Mouse (Mus musculus) forebrain, embryonic 10.5 days (tissue): ENCODE results near the gene Pycard. TPM values are rescaled to one million over a fixed set of nuclear protein-coding genes. Genes with fewer than 3 reads are reported as not detected.

ENCODE experiments used
- DNase-seq: peaks from one replicate; pipeline ENCODE4 v3.0.0-alpha.2; 2017; ENCODE audit warnings: low spot score; ENCODE audit errors: extremely low spot score
- H3K27ac ChIP-seq: fragments of 300-500 bp; sonication (generic); 2 replicates; pipeline ENCODE4 v1.5.1; 2016; ENCODE audit warnings: mild to moderate bottlenecking
- H3K27me3 ChIP-seq: fragments of 300-500 bp; sonication (generic); 2 replicates; pipeline ENCODE4 v1.6.1; 2016; ENCODE audit warnings: mild to moderate bottlenecking; ENCODE audit not compliant: poor library complexity, severe bottlenecking
- H3K36me3 ChIP-seq: fragments of 300-500 bp; sonication (generic); replicated peaks from 2 replicates; pipeline ENCODE4 v1.6.1; 2016; ENCODE audit warnings: mild to moderate bottlenecking, moderate library complexity
- H3K4me1 ChIP-seq: fragments of 300-500 bp; sonication (generic); 2 replicates; pipeline ENCODE4 v1.6.1; 2016
- H3K4me3 ChIP-seq: fragments of 300-500 bp; sonication (generic); 2 replicates; pipeline ENCODE4 v1.5.1; 2016; ENCODE audit warnings: mild to moderate bottlenecking, moderate library complexity
- H3K9me3 ChIP-seq: fragments of 300-500 bp; sonication (generic); 2 replicates; pipeline ENCODE4 v1.6.1; 2016; ENCODE audit warnings: mild to moderate bottlenecking, moderate library complexity
- WGBS: fragments of 180-500 bp; shearing (Covaris S2); methylation state at CpG from one replicate; pipeline ENCODE4 v1.1.7; 2016; 5-methylcytosine and 5-hydroxymethylcytosine counted together
- polyA plus RNA-seq: library from polyadenylated mRNA; unstranded; fragments of >200 nt; fragmentation: Nextera tagmentation; extraction: Ambion mirVana; gene quantifications from 2 replicates; pipeline ENCODE4 v1.2.1, GENCODE M21; 2016

Pycard gene
- polyA plus RNA-seq, 1 experiment from 2014 or later, result 6.6 TPM

DNA sequence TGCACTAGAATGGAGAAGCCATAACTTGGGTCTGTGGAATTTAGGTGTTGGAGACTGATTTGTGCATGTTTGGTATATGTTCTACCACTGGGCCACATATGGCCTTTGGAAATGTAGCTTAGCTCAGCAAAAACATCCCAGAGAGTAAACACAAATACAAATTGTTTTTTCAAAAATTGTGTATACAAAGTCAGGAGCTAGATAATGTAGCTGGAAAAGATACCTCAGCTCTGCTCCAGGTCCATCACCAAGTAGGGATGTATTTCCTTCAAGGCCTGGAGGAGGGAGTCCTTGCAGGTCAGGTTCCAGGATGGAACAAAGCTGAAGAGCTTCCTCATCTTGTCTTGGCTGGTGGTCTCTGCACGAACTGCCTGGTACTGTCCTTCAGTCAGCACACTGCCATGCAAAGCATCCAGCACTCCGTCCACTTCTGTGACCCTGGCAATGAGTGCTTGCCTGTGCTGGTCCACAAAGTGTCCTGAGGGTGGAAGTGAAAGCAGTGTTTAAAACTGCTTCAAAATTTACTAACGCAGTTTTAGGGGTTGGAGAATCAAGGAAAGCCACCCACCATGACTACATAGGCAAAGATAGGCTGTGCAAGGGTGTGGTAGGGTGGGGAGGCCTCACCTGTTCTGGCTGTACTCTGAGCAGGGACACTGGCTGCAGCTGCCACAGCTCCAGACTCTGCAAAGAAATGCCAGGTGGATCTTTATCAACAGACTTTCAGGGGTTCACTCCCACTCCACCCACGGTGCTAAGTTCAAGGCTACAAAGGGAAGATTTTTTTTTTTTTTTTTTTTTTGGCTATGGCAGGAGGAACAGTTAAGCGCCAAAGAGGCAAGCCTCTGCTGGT lies 953 bp downstream of the Pycard start:
- no peak overlapping the region; the same call in 1 of the 2 replicates for H3K4me3 ChIP-seq
- H3K27ac ChIP-seq, result 0 out of 2 replicates have a peak overlapping the region, but pooled peaks have one; percentile 25
- peaks cover 60% of the 10 kb centered on the region for H3K36me3 ChIP-seq
- H3K27me3 ChIP-seq, result no peaks in the 10 kb centered on the region
- WGBS, result 56% methylated on average over 5 of the region's 5 CpGs
- no peak for DNase-seq
- peaks cover 13% of the 10 kb centered on the region for H3K4me1 ChIP-seq
- H3K9me3 ChIP-seq, result no peaks in the 10 kb centered on the region

DNA sequence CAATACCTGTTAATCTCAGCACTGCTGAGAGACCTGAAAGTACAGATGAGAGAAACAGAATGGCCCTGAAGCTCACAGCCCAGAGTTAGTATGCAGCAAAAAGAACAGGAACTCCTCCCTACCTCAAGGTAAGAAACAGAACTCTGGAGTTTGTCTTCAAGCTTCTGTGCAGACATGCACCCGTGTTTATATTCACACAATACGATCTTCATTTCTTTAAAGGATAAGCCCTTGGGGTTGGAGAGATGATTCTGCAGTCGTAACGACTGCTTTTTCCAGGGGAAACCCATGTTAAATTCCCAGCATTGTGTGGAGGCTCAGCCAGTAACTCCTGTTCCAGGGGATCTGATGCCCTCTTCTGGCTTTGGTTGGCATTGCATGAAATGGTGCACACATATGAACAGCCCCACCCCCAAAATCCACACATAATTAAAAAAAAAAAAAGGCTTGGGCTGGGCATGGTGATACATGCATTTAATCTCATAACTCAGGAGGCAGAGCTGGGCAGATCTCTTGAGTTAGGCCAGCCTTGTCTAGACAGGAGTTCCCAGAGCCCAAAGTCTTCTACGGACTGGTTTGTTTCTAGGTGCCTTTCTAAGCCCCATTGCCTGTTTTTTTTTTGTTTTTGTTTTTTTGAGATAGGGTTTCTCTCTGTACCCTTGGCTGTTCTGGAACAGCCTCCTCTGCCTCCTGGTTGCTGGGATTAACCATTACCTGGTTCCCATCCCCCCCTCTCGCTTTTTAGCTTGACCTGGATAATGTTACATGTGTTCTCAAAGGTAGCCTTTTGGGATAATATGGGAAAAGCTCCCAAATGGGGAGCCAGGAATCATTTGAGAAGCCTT lies 1.8 kb downstream of the Pycard start:
- Histone ChIP-seq H3K27me3 (no peaks in the 10 kb centered on the region), H3K9me3 (no peaks in the 10 kb centered on the region), H3K4me1 (peaks cover 13% of the 10 kb centered on the region), H3K4me3 (no peak overlapping the region), H3K36me3 (peaks cover 67% of the 10 kb centered on the region), H3K27ac (no peak overlapping the region)
- WGBS, result 52% methylated on average over 6 of the region's 6 CpGs
- DNase-seq, result peak; percentile 72

DNA sequence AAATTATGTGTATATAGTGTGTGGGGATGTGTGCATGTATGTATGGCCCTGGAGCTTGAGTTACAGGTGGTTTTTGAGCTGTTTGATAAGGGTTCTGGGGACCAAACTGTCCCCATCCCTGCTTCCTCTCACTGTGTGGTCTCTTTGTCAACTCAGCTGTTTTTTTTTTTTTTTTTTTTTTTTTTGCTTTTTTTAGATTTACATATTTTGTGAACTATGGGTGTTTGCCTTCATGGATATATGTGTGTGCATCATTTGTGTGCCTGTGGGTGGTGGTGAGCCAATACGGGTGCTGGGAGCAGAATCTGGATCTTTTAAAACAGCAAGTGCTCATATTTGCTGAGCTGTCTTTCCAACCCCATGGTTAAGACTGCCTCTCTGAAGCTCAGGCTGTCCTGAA lies 4.8 kb downstream of the Pycard start:
- Histone ChIP-seq H3K27me3 (no peaks in the 10 kb centered on the region), H3K9me3 (no peaks in the 10 kb centered on the region), H3K36me3 (peaks cover 88% of the 10 kb centered on the region), H3K4me1 (peaks cover 13% of the 10 kb centered on the region), H3K27ac (no peak overlapping the region), H3K4me3 (no peak overlapping the region)
- 100% methylated on average over 1 of the region's 1 CpGs for WGBS
- DNase-seq, result no peak

DNA sequence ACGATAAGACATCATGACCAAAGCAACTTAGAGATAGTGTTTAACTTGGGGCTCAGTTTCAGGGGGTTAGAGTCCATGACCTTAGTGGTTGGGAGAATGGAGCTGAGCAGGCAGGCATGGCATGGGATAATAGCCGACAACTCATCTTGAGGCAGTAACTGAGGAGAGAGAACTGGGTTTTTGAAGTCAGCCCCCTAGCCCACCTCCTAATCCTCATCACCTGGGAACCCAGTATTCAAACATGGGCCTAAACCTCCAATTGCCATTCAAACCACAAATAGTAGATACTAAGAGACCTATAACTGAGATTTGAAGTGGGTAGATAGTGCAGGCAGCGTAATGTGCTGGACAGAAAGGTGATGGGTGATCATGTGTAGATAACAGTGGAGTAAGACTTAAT lies 13.1 kb downstream of the Pycard start:
- Histone ChIP-seq H3K9me3 (no peaks in the 10 kb centered on the region), H3K27me3 (no peaks in the 10 kb centered on the region), H3K4me1 (no peaks in the 10 kb centered on the region), H3K27ac (no peak overlapping the region), H3K36me3 (peaks cover 100% of the 10 kb centered on the region), H3K4me3 (no peak overlapping the region)
- no peak for DNase-seq
- 95% methylated on average over 3 of the region's 3 CpGs for WGBS

DNA sequence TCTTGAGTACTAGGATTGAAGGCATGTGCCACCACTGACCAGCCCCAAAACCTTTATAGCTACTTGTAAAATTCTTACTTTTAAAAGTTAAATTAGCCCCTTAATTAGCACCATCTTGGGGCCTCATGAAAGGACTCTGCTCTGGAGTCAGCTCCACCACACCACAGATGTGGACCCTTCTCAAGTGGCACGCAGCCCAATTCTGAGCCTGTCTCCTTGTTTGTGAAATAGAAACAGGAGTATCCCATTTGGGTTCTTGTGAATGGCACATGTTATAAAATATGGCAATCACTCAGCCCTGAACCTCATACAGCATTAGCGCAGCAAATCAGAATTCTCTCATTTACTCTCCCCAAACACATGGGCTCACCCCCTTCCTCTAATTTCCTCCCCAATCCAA lies 14.8 kb downstream of the Pycard start:
- DNase-seq, result no peak
- peaks cover 100% of the 10 kb centered on the region for H3K36me3 ChIP-seq
- WGBS, result 92% methylated on average over 2 of the region's 2 CpGs

DNA sequence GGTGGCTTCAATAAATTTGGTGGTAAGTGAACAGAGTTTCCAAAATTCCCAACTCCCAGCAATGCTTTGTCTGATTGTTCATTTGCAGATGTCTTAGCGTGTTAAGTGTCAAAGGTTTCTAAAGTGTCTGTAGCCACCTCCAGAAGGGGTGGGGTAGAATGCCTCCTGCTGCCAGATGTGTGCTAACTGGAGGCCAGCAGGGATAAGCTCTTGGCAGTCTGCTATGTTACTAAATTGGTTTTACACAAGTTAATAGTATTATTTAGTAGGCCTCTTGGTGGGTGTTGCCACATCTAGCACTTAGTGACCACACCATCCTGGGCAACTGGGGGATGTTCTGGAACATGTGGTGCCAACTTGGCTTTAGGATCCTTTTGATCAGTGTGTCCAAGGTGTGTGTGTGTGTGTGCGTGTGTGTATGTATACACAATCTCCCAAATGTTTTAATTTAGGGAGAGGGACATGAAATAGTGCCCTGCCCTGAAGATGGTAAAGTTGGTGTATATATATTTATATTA lies 19.2 kb downstream of the Pycard start:
- Histone ChIP-seq H3K9me3 (no peaks in the 10 kb centered on the region), H3K36me3 (peaks cover 100% of the 10 kb centered on the region)

More for the DNA sequence above, 14.8 kb downstream of the Pycard start:
- no peak overlapping the region for H3K27ac ChIP-seq
- no peak overlapping the region for H3K4me3 ChIP-seq
- no peaks in the 10 kb centered on the region for H3K27me3 ChIP-seq
- H3K9me3 ChIP-seq, result no peaks in the 10 kb centered on the region
- no peaks in the 10 kb centered on the region for H3K4me1 ChIP-seq

DNA sequence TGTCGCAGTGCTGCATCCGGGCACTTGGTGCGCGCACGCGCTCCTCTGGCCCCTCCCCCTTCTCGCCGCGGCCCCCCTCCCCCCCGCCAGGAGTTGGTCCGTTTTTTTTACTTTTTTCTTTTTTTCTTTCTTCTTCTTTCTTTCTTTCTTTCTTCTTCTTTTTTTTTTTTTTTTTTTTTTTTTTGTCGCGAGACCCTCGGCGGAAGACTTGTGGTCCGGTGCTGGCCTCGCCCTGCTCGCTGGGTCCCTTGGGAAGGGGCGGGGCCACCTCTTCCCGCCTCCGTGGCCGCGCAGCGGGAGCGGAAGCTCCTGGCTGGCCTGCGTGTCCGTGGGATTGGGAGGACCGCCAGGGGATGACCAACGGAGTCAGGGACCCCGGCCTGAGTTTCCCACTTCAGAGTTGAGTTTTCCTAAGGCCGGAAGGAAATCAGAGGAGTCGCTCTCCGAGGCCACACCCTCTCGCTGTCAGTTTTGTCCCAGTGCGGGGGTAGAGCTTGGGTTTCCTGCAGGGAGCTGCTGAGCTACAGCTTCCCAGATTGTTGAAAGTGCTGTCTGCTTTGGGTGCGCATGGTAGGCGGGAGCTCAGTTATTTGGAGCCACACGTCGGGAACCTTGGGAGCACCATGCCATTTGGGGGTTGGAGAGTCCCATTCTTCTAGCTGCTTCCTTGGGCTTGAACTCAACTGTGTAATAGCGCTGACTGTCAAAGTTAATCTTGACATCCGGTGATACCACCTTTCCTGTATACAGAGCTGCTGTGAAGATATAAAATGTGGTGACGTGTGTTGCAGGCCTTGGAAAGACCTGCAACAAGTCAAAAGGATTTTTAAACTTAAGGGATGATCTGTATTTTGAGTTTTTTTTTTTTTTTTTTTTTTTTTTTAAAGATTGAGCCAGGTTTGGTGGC lies 25.5 kb downstream of the Pycard start:
- peak overlapping the region; percentile 96 for H3K4me3 ChIP-seq
- H3K27ac ChIP-seq, result peak overlapping the region; percentile 100
- DNase-seq, result peak; percentile 85
- peaks cover 43% of the 10 kb centered on the region for H3K36me3 ChIP-seq
- no peaks in the 10 kb centered on the region for H3K27me3 ChIP-seq
- WGBS, result 2% methylated on average over 41 of the region's 42 CpGs
- peaks cover 27% of the 10 kb centered on the region for H3K4me1 ChIP-seq
- H3K9me3 ChIP-seq, result no peaks in the 10 kb centered on the region

More for the DNA sequence above, 19.2 kb downstream of the Pycard start:
- peaks cover 9% of the 10 kb centered on the region for H3K4me1 ChIP-seq
- DNase-seq, result no peak
- WGBS, result 97% methylated on average over 2 of the region's 2 CpGs
- no peak overlapping the region for H3K4me3 ChIP-seq
- no peak overlapping the region for H3K27ac ChIP-seq
- H3K27me3 ChIP-seq, result no peaks in the 10 kb centered on the region

DNA sequence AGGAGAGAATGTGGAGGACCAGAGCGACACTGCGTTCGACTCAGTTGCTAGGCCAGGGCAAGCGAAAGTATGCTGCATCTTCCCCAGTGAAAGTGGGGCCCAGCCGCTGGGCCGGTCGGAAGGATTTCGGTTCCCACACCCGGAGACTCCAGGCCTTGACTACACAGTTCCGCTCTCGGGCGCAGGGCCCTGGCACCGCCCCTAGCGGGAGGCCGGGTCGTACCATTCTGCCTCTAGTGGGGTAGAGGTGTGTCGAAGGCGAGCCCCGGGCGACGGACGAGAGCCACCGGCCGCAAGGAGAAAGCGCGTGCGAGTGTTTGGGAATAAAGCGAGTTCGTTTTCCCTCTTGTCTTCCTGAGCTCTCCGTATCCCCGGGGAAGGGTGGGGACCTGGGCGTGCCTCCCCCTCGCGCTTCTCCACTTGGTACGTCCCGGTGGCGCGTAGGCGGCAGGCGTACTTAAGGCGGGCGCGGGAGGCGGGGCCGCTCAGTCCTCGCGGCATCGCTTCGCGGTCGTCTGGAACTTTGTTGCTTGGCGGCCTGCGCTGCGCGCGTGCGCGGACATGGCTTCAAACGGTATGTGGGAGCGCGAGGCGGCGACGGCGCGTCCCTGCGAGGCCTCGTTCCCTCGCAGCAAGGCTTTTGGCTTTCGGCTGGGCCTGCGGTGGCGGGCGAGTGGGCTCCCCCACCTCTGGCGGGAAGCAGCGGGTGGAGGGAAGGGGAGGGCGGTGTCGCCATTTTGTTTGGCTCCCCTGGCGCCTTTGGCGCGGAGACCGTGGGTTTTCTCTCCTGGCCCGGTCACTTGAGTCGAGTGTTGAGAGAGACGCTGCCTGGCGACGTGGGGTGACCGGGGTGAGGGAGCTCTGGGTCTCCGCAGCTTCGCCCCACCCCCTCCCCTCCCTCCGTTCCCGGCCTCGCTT lies 26.4 kb downstream of the Pycard start, which contains the start of gene Fus:
Gene Fus, plus strand, starts transcription at position 454 of the 918 bp plus-strand sequence.
- DNase-seq, result peak; percentile 95
- peak within 1 kb of the TSS; percentile 96 for H3K4me3 ChIP-seq
- H3K27ac ChIP-seq, result peak within 1 kb of the TSS; percentile 100
- H3K27me3 ChIP-seq, result no peaks in the 10 kb centered on the region
- H3K4me1 ChIP-seq, result peaks cover 24% of the 10 kb centered on the region
- under 1% methylated on average over 89 of the region's 92 CpGs for WGBS
- peaks cover 34% of the 10 kb centered on the region for H3K36me3 ChIP-seq
- H3K9me3 ChIP-seq, result no peaks in the 10 kb centered on the region

DNA sequence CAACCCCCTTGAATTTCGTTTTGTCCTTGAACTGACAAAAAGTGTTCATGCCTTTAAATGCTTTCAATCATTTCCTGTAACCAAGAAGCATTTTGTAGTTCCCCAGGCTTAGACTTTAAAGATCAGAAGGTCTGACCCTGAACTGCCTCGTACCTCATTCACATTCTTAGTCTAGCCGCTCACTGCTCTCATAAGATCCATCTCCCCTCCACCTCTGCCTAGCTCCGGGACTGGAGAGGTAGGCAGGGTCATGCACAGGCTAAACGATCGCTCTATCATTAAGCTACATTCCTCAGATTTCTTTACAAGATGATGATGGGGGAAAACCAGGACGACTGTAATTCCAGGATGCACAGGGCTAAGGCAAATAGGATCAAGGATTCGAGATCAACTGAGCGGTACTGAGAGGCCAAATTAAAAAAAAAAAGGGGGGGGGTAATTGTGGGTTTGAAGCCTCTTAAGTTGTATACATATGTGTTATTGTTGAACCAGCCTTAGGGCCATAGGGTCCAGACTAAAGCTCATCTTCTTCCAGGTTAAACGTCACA lies 27.2 kb downstream of the Pycard start:
- Histone ChIP-seq H3K4me1 (peaks cover 24% of the 10 kb centered on the region), H3K27ac (peak overlapping the region; percentile 100), H3K36me3 (peaks cover 26% of the 10 kb centered on the region), H3K9me3 (no peaks in the 10 kb centered on the region), H3K4me3 (peak overlapping the region; percentile 96), H3K27me3 (no peaks in the 10 kb centered on the region)
- DNase-seq, result peak; percentile 22
- WGBS, result 18% methylated on average over 10 of the region's 10 CpGs

DNA sequence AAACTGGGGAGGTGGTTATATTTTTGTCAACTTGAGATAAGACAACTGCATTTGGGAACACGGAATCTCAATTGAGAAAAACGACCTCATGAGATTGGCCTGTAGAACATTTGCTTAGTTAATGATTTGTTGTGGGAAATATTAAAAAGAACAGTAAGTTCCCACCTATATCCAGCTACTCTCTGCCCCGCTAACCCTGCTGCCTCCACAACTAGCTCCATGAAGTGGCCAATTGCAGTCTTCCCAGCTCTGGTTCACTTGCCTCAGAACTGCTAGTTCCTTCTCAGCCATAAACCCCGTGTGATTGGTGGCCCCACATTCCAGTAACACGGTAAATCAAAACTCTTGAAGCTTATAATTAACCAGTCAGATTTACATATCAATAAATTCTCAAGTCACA lies 34.3 kb downstream of the Pycard start:
- Histone ChIP-seq H3K36me3 (no peaks in the 10 kb centered on the region), H3K9me3 (no peaks in the 10 kb centered on the region), H3K27me3 (no peaks in the 10 kb centered on the region), H3K27ac (no peak overlapping the region), H3K4me1 (no peaks in the 10 kb centered on the region), H3K4me3 (no peak overlapping the region)
- 80% methylated on average over 5 of the region's 5 CpGs for whole genome bisulfite sequencing
- DNase-seq, result no peak
